Mouse (Mus musculus) embryonic facial prominence, embryonic 11.5 days (tissue): Measurements from ENCODE around the gene Rnf182. TPM values are rescaled to one million over a fixed set of nuclear protein-coding genes. Genes with fewer than 3 reads are reported as not detected.

Experiments used
- ATAC-seq: fragments of 200-750 bp; cut with Nextera tagmentation; replicated peaks from 2 replicates; pipeline ENCODE4 v1.8.0; 2017; ENCODE audit warnings: low read depth; ENCODE audit not compliant: insufficient number of reproducible peaks, low FRiP score, low TSS enrichment
- DNase-seq: peaks from one replicate; pipeline ENCODE4 v3.0.0-alpha.2; 2015; ENCODE audit warnings: low spot score
- H3K27ac ChIP-seq: fragments of 300-500 bp; sonication (generic); replicated peaks from 2 replicates; pipeline ENCODE4 v1.5.1; 2014; ENCODE audit warnings: mild to moderate bottlenecking, low read depth, low read length, control low read depth
- H3K27me3 ChIP-seq: fragments of 300-500 bp; sonication (generic); 2 replicates; pipeline ENCODE4 v1.6.1; 2014; ENCODE audit warnings: mild to moderate bottlenecking, low read length, moderate library complexity, mixed read lengths; ENCODE audit not compliant: control insufficient read depth, insufficient read depth
- H3K36me3 ChIP-seq: fragments of 300-500 bp; sonication (generic); replicated peaks from 2 replicates; pipeline ENCODE4 v1.6.1; 2014; ENCODE audit warnings: low read depth, mild to moderate bottlenecking, low read length, moderate library complexity, mixed read lengths; ENCODE audit not compliant: control insufficient read depth, insufficient read depth
- H3K4me1 ChIP-seq: fragments of 300-500 bp; sonication (generic); 2 replicates; pipeline ENCODE4 v1.6.1; 2014; ENCODE audit warnings: low read length, mixed read lengths; ENCODE audit not compliant: control insufficient read depth, insufficient read depth
- H3K4me2 ChIP-seq: fragments of 300-500 bp; sonication (generic); 2 replicates; pipeline ENCODE4 v1.6.1; 2014; ENCODE audit warnings: low read depth, mild to moderate bottlenecking, control low read depth, low read length, moderate library complexity
- H3K4me3 ChIP-seq: fragments of 300-500 bp; sonication (generic); 2 replicates; pipeline ENCODE4 v1.5.1; 2014; ENCODE audit warnings: low read depth, low read length, control low read depth
- H3K9ac ChIP-seq: fragments of 300-500 bp; sonication (generic); replicated peaks from 2 replicates; pipeline ENCODE4 v1.6.1; 2014; ENCODE audit warnings: mild to moderate bottlenecking, control low read depth, low read length
- H3K9me3 ChIP-seq: fragments of 300-500 bp; sonication (generic); replicated peaks from 2 replicates; pipeline ENCODE4 v1.6.1; 2016; ENCODE audit warnings: mild to moderate bottlenecking, low read length, inconsistent platforms, mixed read lengths; ENCODE audit not compliant: control insufficient read depth
- WGBS: fragments of 180-500 bp; shearing (Covaris S2); extraction: QIAGEN DNeasy Blood & Tissue Kit; methylation state at CpG from one replicate; pipeline ENCODE4 v1.1.7; 2014; 5-methylcytosine and 5-hydroxymethylcytosine counted together
- polyA plus RNA-seq: library from polyadenylated mRNA; unstranded; fragments of >200 nt; fragmentation: Nextera tagmentation; extraction: Ambion mirVana; gene quantifications from 2 replicates; pipeline ENCODE4 v1.2.1, GENCODE M21; 2014

Gene Rnf182
- polyA plus RNA-seq, 1 experiment from 2014 or later: 8.1 TPM

- Histone ChIP-seq H3K9me3 (no peaks in the 10 kb centered on the region), H3K27ac (no peak overlapping the region), H3K36me3 (no peaks in the 10 kb centered on the region), H3K27me3 (no peaks in the 10 kb centered on the region), H3K4me3 (no peak overlapping the region), H3K9ac (no peak overlapping the region), H3K4me1 (no peaks in the 10 kb centered on the region; the same call in 1 of the 2 replicates), H3K4me2 (no peak overlapping the region)
- ATAC-seq (no peak), DNase-seq (no peak)
- 73% methylated on average over 4 of the region's 4 CpGs for WGBS
These were observed 90.9 kb downstream of the Rnf182 start for GRCm38 (mm10) chr13:43706387-43706786.

GRCm38 (mm10) chr13:43709529-43709928 is 94.0 kb downstream of the Rnf182 start:
- no peak for ATAC-seq
- H3K27me3 ChIP-seq: no peaks in the 10 kb centered on the region
- H3K36me3 ChIP-seq: no peaks in the 10 kb centered on the region
- DNase-seq: no peak
- no peak overlapping the region for H3K4me3 ChIP-seq
- no peak overlapping the region for H3K9ac ChIP-seq
- H3K9me3 ChIP-seq: no peaks in the 10 kb centered on the region
- whole genome bisulfite sequencing: 71% methylated on average over 3 of the region's 3 CpGs
- no peak overlapping the region for H3K4me2 ChIP-seq
- H3K27ac ChIP-seq: no peak overlapping the region
- H3K4me1 ChIP-seq: no peaks in the 10 kb centered on the region

GRCm38 (mm10) chr13:43711708-43712314 is 96.3 kb downstream of the Rnf182 start:
- WGBS: 83% methylated on average over 7 of the region's 7 CpGs
- no peaks in the 10 kb centered on the region for H3K27me3 ChIP-seq
- H3K4me2 ChIP-seq: no peak overlapping the region
- no peaks in the 10 kb centered on the region for H3K4me1 ChIP-seq
- no peak overlapping the region for H3K27ac ChIP-seq
- DNase-seq (no peak), ATAC-seq (no peak)
- no peak overlapping the region for H3K4me3 ChIP-seq
- no peak overlapping the region for H3K9ac ChIP-seq
- no peaks in the 10 kb centered on the region for H3K36me3 ChIP-seq
- no peaks in the 10 kb centered on the region for H3K9me3 ChIP-seq

GRCm38 (mm10) chr13:43714741-43715140 is 99.2 kb downstream of the Rnf182 start:
- H3K9ac ChIP-seq: no peak overlapping the region
- no peak overlapping the region for H3K27ac ChIP-seq
- ATAC-seq: no peak
- H3K4me1 ChIP-seq: no peaks in the 10 kb centered on the region
- no peak overlapping the region for H3K4me2 ChIP-seq
- WGBS: 87% methylated on average over 6 of the region's 6 CpGs
- no peaks in the 10 kb centered on the region for H3K27me3 ChIP-seq
- no peaks in the 10 kb centered on the region for H3K9me3 ChIP-seq
- H3K4me3 ChIP-seq: no peak overlapping the region
- H3K36me3 ChIP-seq: no peaks in the 10 kb centered on the region
- no peak for DNase-seq

- no peak for DNase-seq
- Histone ChIP-seq H3K9me3 (no peaks in the 10 kb centered on the region), H3K4me3 (no peak overlapping the region), H3K36me3 (no peaks in the 10 kb centered on the region), H3K9ac (no peak overlapping the region), H3K27me3 (no peaks in the 10 kb centered on the region), H3K4me1 (no peaks in the 10 kb centered on the region), H3K4me2 (no peak overlapping the region), H3K27ac (no peak overlapping the region)
- 88% methylated on average over 5 of the region's 5 CpGs for WGBS
- no peak for ATAC-seq
These were observed 100.0 kb downstream of the Rnf182 start for GRCm38 (mm10) chr13:43715466-43715865.

- ATAC-seq: no peak
- Histone ChIP-seq H3K4me2 (no peak overlapping the region), H3K9ac (no peak overlapping the region), H3K9me3 (no peaks in the 10 kb centered on the region), H3K4me1 (no peaks in the 10 kb centered on the region), H3K27me3 (no peaks in the 10 kb centered on the region), H3K27ac (no peak overlapping the region), H3K4me3 (no peak overlapping the region), H3K36me3 (no peaks in the 10 kb centered on the region)
- WGBS: 57% methylated on average over 6 of the region's 6 CpGs
- DNase-seq: no peak
These were observed 101.1 kb downstream of the Rnf182 start for GRCm38 (mm10) chr13:43716514-43717036.

- DNase-seq: no peak
- Histone ChIP-seq H3K27me3 (no peaks in the 10 kb centered on the region), H3K4me1 (no peaks in the 10 kb centered on the region), H3K4me2 (no peak overlapping the region), H3K9ac (no peak overlapping the region), H3K36me3 (no peaks in the 10 kb centered on the region), H3K4me3 (no peak overlapping the region), H3K9me3 (no peaks in the 10 kb centered on the region), H3K27ac (no peak overlapping the region)
- no peak for ATAC-seq
- 94% methylated on average over 7 of the region's 7 CpGs for WGBS
These were observed 102.7 kb downstream of the Rnf182 start for GRCm38 (mm10) chr13:43718173-43718572.

- H3K36me3 ChIP-seq: no peaks in the 10 kb centered on the region
- no peaks in the 10 kb centered on the region for H3K27me3 ChIP-seq
- no peak overlapping the region for H3K27ac ChIP-seq
- H3K9ac ChIP-seq: no peak overlapping the region
- DNase-seq: no peak
- no peaks in the 10 kb centered on the region for H3K9me3 ChIP-seq
- H3K4me2 ChIP-seq: no peak overlapping the region
- no peaks in the 10 kb centered on the region for H3K4me1 ChIP-seq
- H3K4me3 ChIP-seq: no peak overlapping the region
- no peak for ATAC-seq
- WGBS: 49% methylated on average over 8 of the region's 8 CpGs
These were observed 105.0 kb downstream of the Rnf182 start for GRCm38 (mm10) chr13:43720496-43720895.
